Mouse (Mus musculus) forebrain, embryonic 15.5 days (tissue): ENCODE data around the gene Cfl1. TPM values are rescaled to one million over a fixed set of nuclear protein-coding genes. Genes with fewer than 3 reads are reported as not detected.
"Not testable (repeated sequence)": the region's sequence is repeated elsewhere in the genome, so short reads cannot be mapped to it uniquely, and the experiment has no call there.

Experiments
- ATAC-seq: fragments of 200-750 bp; cut with Nextera tagmentation; replicated peaks from 2 replicates; pipeline ENCODE4 v1.8.0; 2017; ENCODE audit warnings: mild to moderate bottlenecking, moderate TSS enrichment, moderate library complexity
- H3K27ac ChIP-seq: fragments of 300-500 bp; sonication (generic); replicated peaks from 2 replicates; pipeline ENCODE4 v1.5.1; 2015; ENCODE audit warnings: mild to moderate bottlenecking, inconsistent platforms
- H3K27me3 ChIP-seq: fragments of 300-500 bp; sonication (generic); 2 replicates; pipeline ENCODE4 v1.6.1; 2015; ENCODE audit warnings: inconsistent platforms
- H3K36me3 ChIP-seq: fragments of 300-500 bp; sonication (generic); 2 replicates; pipeline ENCODE4 v1.6.1; 2015; ENCODE audit warnings: mild to moderate bottlenecking, inconsistent platforms
- H3K4me1 ChIP-seq: fragments of 300-500 bp; sonication (generic); 2 replicates; pipeline ENCODE4 v1.6.1; 2015; ENCODE audit warnings: inconsistent platforms
- H3K4me2 ChIP-seq: fragments of 300-500 bp; sonication (generic); replicated peaks from 2 replicates; pipeline ENCODE4 v1.6.1; 2015; ENCODE audit warnings: mild to moderate bottlenecking, inconsistent platforms
- H3K4me3 ChIP-seq: fragments of 300-500 bp; sonication (generic); 2 replicates; pipeline ENCODE4 v1.5.1; 2015; ENCODE audit warnings: mild to moderate bottlenecking, inconsistent platforms
- H3K9ac ChIP-seq: fragments of 300-500 bp; sonication (generic); replicated peaks from 2 replicates; pipeline ENCODE4 v1.6.1; 2015; ENCODE audit warnings: mild to moderate bottlenecking, inconsistent platforms
- H3K9me3 ChIP-seq: fragments of 300-500 bp; sonication (generic); 2 replicates; pipeline ENCODE4 v1.6.1; 2016; ENCODE audit warnings: inconsistent platforms
- WGBS: fragments of 180-500 bp; shearing (Covaris S2); methylation state at CpG from one replicate; pipeline ENCODE4 v1.1.7; 2015; ENCODE audit warnings: mixed read lengths; 5-methylcytosine and 5-hydroxymethylcytosine counted together
- polyA plus RNA-seq: library from polyadenylated mRNA; unstranded; fragments of >200 nt; fragmentation: Nextera tagmentation; extraction: Ambion mirVana; gene quantifications from 2 replicates; pipeline ENCODE4 v1.2.1, GENCODE M21; 2015

Gene Cfl1
- polyA plus RNA-seq, 1 experiment from 2014 or later: 3,659 TPM

DNA sequence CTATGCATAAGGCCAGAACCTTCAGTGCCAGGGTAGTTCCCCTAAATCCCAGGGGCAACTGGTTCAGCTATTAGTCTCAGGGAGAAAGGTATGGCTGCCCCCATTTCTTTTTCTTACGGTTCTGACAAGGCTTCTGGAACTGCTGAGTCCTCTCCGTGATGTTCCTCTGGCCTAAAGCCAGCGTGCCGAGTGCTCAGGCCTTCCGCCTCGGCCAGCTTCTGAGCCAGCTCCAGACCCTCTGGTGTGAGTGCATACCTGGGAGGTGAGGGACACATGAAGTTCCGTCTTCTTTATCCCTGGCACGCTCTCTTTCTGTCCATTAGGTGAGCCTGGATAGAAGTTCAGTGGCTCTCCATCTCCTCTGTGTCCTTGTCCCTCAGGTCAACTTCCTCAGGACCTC lies 4.9 kb upstream of the Cfl1 start:
- no peak for ATAC-seq
- WGBS: 91% methylated on average over 8 of the region's 8 CpGs
- H3K4me3 ChIP-seq: no peak overlapping the region
- no peaks in the 10 kb centered on the region for H3K27me3 ChIP-seq
- H3K9ac ChIP-seq: no peak overlapping the region
- H3K4me2 ChIP-seq: no peak overlapping the region
- no peaks in the 10 kb centered on the region for H3K9me3 ChIP-seq
- no peak overlapping the region for H3K27ac ChIP-seq
- peaks cover 37% of the 10 kb centered on the region for H3K36me3 ChIP-seq
- peaks cover 31% of the 10 kb centered on the region for H3K4me1 ChIP-seq

DNA sequence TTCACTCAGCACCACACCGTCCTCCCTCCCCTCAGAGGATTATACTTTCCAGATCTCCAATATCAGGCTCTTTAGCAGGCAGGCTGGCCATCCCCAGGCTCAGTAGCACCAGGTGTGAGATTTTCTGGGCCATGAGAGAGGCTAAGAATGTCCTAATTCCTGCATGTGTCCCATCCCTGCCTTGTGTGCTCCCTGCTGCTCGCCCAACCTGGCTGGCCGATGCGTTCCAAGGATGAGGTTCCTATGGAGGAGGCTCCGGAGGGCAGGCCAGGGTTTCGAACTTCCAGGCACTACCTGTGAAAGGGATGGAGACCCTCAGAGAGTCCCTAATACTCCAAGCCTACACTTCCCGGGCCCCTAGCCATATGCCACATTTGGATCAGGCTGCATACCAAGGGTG lies 4.4 kb upstream of the Cfl1 start:
- no peak overlapping the region for H3K4me2 ChIP-seq
- 96% methylated on average over 7 of the region's 7 CpGs for WGBS
- H3K36me3 ChIP-seq: peaks cover 37% of the 10 kb centered on the region
- no peaks in the 10 kb centered on the region for H3K9me3 ChIP-seq
- H3K4me3 ChIP-seq: no peak overlapping the region
- ATAC-seq: no peak
- H3K27me3 ChIP-seq: no peaks in the 10 kb centered on the region
- peaks cover 31% of the 10 kb centered on the region for H3K4me1 ChIP-seq
- no peak overlapping the region for H3K9ac ChIP-seq
- no peak overlapping the region for H3K27ac ChIP-seq

DNA sequence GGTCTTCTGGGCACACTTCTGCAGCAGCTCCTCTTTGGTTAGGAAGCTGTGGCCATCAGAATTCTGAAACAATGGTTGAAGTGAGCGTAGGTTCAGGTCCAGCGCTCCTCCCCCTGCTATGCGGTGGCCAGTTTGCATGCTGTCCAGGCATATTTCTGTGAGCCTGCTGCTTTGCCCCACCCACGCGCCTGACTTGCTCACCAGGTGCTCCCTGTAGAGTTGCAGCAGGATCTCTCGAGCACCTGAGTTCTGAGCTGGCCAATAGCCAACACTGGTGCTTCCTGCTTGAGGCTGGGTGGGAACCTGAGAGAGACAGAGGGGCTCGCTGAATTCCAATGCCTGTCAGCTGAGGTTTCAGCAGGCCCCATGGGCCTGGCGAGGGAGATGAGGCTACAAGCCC lies 4.0 kb upstream of the Cfl1 start:
- Histone ChIP-seq H3K9ac (no peak overlapping the region), H3K4me2 (no peak overlapping the region), H3K4me3 (no peak overlapping the region), H3K36me3 (peaks cover 37% of the 10 kb centered on the region), H3K9me3 (no peaks in the 10 kb centered on the region), H3K27me3 (no peaks in the 10 kb centered on the region), H3K27ac (no peak overlapping the region), H3K4me1 (peaks cover 31% of the 10 kb centered on the region)
- 88% methylated on average over 8 of the region's 8 CpGs for WGBS
- no peak for ATAC-seq

DNA sequence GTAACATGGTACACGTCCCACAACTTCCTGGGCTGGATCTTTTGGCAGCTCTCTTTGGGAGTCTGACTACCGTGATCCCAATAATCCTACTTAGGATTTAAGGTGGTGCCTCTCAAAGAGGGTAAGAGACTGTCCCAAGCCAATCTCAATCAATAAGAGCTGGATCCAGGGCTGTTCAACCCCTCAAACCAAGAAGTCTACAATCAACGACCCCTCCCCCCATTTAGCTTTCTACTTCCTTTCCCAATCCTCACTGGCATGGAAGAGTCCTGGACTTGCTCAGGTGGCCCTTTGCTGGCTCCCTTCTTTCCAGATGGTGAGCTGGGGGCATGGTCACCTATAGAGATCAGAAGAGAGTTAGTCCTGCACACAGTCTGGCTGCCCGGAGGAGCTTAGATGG lies 3.5 kb upstream of the Cfl1 start:
- ATAC-seq: no peak
- Histone ChIP-seq H3K4me3 (peak overlapping the region; percentile 61), H3K9ac (no peak overlapping the region), H3K36me3 (peaks cover 36% of the 10 kb centered on the region), H3K9me3 (no peaks in the 10 kb centered on the region), H3K4me2 (no peak overlapping the region), H3K4me1 (peaks cover 34% of the 10 kb centered on the region), H3K27ac (no peak overlapping the region), H3K27me3 (no peaks in the 10 kb centered on the region)
- 91% methylated on average over 4 of the region's 4 CpGs for WGBS

DNA sequence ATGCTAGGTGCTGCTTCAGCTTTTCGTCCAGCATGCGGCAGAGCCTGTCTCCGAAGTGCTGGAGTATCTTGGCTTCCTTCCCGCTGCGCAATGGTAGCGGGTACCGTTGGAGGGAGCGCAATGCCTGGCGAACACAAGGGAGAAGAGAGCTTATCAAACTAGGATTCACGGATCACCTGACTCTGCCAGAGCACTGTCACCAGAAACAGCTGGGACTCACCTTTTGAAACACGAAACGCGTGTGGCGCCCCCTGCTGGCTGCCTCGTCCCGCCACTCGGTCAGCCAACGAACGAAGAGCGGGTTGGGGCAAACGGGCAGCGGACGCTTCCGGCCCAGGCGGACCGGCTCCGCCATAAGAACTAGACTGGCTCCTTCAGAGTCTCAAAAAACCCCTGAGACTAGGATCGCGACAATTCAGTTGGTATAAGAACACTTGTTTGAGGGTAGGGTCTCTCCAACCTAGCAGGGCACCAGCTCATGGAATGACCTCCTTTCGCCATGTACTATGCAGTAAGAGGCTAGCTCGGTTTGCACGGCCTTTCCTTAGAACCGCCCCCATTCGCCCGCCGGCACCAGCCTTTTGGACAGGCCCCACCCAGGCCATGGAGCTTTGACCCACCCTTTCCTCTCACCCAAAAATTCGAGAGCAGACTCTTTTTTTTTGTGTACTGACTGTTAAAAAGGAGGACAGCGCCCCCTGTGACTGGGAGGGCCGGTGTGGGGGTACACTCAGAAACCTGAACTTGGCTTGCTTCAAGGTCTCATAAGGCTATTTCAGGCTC lies 2.3 kb upstream of the Cfl1 start, which contains the start of gene Mus81:
Gene Mus81 (minus strand): TSS at position 635 of the 783 bp plus-strand sequence.
- peak within 1 kb of the TSS; percentile 61 for H3K4me3 ChIP-seq

DNA sequence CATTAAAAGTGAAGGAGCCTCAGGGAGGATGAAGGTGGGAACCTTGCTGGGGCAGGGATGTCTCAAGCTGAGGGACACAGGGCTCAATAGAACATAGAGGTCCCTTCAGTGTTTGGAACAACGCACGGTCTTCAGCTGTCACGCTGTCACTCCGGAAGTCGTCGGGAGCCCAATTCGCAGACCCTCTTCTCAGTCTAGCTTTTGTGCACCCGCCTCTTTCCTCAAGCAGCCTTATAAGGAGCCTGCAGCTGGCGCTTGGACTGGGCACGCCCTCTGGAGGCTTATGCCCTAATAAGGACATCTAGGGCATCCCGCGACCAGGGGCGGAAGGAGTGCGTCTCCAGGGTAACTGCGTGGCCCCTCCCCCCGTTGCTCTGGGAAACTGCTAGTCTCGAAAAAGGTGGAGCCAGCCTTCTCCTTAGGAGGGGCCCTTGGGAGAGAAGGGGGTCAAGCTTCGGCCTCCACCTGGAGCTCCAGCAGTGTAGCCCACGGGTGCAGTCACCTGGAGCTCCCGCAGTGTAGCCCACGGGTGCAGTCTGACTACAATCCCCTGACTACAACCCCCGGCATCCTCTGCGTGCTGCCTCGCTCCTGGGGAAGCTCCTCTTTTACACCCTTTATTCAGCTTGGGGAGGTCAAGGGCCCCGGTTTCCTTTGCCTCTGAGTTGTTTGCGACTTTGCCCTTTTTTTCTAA lies 1.2 kb upstream of the Cfl1 start:
- Histone ChIP-seq H3K27ac (peak overlapping the region; percentile 99), H3K4me3 (peak overlapping the region; percentile 61), H3K4me1 (peaks cover 50% of the 10 kb centered on the region), H3K36me3 (peaks cover 32% of the 10 kb centered on the region), H3K27me3 (no peaks in the 10 kb centered on the region), H3K9ac (peak overlapping the region; percentile 47), H3K4me2 (peak overlapping the region; percentile 88), H3K9me3 (no peaks in the 10 kb centered on the region)
- peak; percentile 77 for ATAC-seq
- WGBS: under 1% methylated on average over 26 of the region's 26 CpGs

More for the DNA sequence above, 2.3 kb upstream of the Cfl1 start, which contains the start of gene Mus81:
- Histone ChIP-seq H3K27ac (peak within 1 kb of the TSS; percentile 99), H3K4me2 (peak within 1 kb of the TSS; percentile 88), H3K9me3 (no peaks in the 10 kb centered on the region), H3K36me3 (peaks cover 32% of the 10 kb centered on the region), H3K4me1 (peaks cover 46% of the 10 kb centered on the region), H3K27me3 (no peaks in the 10 kb centered on the region), H3K9ac (peak within 1 kb of the TSS; percentile 67)
- WGBS: under 1% methylated on average over 39 of the region's 39 CpGs
- ATAC-seq: peak; percentile 49

DNA sequence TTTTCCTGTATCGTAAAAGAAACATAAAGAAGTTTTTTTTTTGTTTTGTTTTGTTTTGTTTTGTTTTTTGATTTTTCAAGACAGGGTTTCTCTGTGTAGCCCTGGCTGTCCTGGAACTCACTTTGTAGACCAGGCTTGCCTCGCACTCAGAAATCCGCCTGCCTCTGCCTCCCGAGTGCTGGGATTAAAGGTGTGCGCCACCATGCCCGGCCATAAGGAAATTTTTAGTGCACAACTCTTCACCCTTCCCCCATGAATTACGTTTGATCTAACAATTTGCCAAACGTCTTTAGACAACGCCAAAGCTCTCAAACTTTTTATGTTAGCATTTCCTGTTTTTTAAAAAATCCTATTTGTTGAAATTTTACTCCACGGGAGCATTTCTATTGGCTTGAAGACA lies 534 bp upstream of the Cfl1 start:
- Histone ChIP-seq H3K36me3 (peaks cover 34% of the 10 kb centered on the region), H3K4me3 (peak overlapping the region; percentile 100), H3K4me2 (peak overlapping the region; percentile 88), H3K4me1 (peaks cover 50% of the 10 kb centered on the region), H3K27ac (peak overlapping the region; percentile 99)
- not testable (repeated sequence) for ATAC-seq, H3K9ac ChIP-seq, H3K27me3 ChIP-seq, H3K9me3 ChIP-seq
- WGBS: 50% methylated on average over 10 of the region's 10 CpGs

DNA sequence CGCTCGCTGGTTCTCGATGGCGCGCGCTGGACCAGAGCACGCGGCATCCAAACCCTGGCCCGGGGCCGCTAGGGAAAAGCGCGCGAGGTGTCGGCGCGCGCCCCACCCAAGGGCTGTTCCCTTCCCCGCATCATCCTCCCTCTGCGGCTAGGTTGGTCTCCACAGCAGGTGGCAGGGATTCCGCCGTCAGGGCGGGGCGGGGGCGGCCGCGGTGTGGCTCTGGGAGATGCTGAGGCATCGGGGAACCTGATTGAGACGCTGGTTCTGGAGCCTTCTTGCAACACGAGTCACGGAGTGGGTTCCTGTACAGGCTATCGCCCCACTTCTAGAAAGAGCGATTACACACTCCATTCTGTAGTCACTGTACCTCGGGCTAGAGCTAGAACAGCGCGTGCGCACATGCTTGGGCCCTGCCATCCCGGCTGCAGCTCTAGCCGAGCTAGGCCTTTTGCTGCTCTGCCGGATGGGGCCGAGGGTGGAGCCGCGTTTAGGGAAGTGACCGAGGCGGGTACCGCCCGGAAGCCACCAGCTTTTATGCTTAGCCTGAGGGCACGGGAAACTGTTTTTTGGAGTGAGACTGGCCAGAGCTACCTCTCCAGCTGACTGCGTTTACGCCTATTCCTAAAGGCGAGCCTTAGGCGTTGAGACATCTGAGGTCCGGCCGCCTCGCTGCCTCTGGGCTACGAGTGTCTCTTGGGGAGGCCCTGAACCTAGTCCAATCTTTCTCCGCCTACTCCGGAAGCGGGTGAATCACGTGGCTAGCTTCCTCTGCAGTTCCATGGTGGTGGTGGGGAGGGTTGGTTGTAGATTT lies 848 bp downstream of the Cfl1 start:
- H3K4me1 ChIP-seq: peaks cover 50% of the 10 kb centered on the region

DNA sequence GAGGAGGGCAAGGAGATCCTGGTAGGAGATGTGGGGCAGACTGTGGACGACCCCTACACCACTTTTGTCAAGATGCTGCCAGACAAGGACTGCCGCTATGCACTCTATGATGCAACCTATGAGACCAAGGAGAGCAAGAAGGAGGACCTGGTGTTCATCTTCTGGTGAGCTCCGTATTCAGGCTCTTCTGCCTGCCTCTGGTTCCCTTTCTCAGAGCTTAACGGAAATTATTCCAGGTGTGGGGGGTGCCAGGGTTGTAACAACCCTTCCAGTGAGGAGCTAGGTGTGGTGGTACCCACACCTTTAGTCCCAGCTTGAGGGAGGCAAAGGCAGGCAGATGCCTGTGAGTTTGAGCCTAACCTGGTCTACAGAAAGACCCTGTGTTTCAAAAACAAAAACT lies 2.4 kb downstream of the Cfl1 start:
- no peak for ATAC-seq
- H3K9me3 ChIP-seq: no peaks in the 10 kb centered on the region
- H3K27me3 ChIP-seq: no peaks in the 10 kb centered on the region
- H3K36me3 ChIP-seq: peaks cover 53% of the 10 kb centered on the region
- H3K4me2 ChIP-seq: no peak overlapping the region
- no peak overlapping the region for H3K27ac ChIP-seq
- peaks cover 40% of the 10 kb centered on the region for H3K4me1 ChIP-seq
- WGBS: 88% methylated on average over 4 of the region's 4 CpGs
- no peak overlapping the region for H3K4me3 ChIP-seq
- H3K9ac ChIP-seq: no peak overlapping the region

More for the DNA sequence above, 848 bp downstream of the Cfl1 start:
- WGBS: 0% methylated on average over 59 of the region's 59 CpGs
- H3K27me3 ChIP-seq: no peaks in the 10 kb centered on the region
- H3K9ac ChIP-seq: peak overlapping the region; percentile 99
- peaks cover 37% of the 10 kb centered on the region for H3K36me3 ChIP-seq
- peak; percentile 23 for ATAC-seq
- H3K27ac ChIP-seq: peak overlapping the region; percentile 99
- H3K4me2 ChIP-seq: peak overlapping the region; percentile 88
- H3K9me3 ChIP-seq: no peaks in the 10 kb centered on the region
- H3K4me3 ChIP-seq: peak overlapping the region; percentile 100

DNA sequence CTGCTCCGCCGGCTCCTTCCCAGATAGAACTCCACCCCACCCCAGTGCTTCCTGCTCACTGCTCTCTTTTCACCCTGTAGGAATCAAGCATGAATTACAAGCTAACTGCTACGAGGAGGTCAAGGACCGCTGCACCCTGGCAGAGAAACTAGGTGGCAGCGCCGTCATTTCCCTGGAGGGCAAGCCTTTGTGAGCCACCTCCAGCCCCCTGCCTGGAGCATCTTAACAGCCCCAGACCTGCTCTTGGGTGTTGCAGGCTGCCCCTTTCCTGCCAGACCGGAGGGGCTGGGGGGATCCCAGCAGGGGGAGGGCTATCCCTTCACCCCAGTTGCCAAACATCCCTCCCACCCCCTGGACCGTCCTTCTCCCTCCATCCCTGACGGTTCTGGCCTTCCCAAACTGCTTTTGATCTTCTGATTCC lies 3.1 kb downstream of the Cfl1 start:
- H3K9me3 ChIP-seq, H3K4me3 ChIP-seq, H3K4me2 ChIP-seq, ATAC-seq, H3K27ac ChIP-seq, H3K9ac ChIP-seq, H3K27me3 ChIP-seq: not testable (repeated sequence)
- Histone ChIP-seq H3K36me3 (peaks cover 57% of the 10 kb centered on the region), H3K4me1 (peaks cover 37% of the 10 kb centered on the region)
- 74% methylated on average over 9 of the region's 9 CpGs for WGBS

DNA sequence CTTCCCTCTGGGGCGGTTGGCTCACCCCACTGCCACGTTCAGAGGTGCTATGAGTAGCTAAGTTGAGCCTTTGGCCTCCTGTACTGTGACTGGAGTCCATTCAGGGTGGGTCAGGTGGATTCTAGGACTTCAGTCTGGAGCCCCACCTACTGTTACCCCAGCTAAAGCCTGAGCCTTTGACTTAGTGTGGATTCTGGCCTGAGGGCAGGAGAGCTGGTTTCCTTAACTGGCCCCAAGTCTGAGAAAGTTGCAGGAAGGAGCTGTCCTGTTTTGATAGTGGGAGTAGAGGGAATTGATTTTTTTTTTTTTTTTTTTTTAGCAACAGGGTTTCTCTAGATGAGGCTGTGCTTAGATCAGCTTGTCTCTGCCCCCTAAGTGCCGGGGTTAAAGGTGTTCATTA lies 4.1 kb downstream of the Cfl1 start:
- Histone ChIP-seq H3K9ac (no peak overlapping the region), H3K4me3 (no peak overlapping the region), H3K9me3 (no peaks in the 10 kb centered on the region), H3K36me3 (peaks cover 57% of the 10 kb centered on the region), H3K4me2 (no peak overlapping the region), H3K27ac (no peak overlapping the region), H3K4me1 (peaks cover 27% of the 10 kb centered on the region), H3K27me3 (no peaks in the 10 kb centered on the region)
- WGBS: 87% methylated on average over 3 of the region's 3 CpGs
- no peak for ATAC-seq
